In genomic region chr8:108827428-108827827, GRCm38 (mm10) we compare ENCODE assay signal across 13 mouse cellular contexts.
A peak's percentile ranks its signal among the peaks of the same experiment; 100 is the strongest.
DNase-seq lines count a peak whose midpoint lies in the region; ATAC-seq lines count a peak whose summit lies in the region.
"Had no signal": no experiment of that assay in that cellular context is flagged by ENCODE, and none has a peak within 500 bp of the region (broad histone marks: within the 10 kb centered on the region; RNA-seq: fewer than 3 reads in every experiment).

No protein-coding gene starts in this region.

- no peaks in the 10 kb centered on the region for H3K27me3 ChIP-seq in embryonic facial prominence, embryonic 14.5 days (replicated peaks; ENCODE audit: control insufficient read depth, insufficient read depth, low read length)
- H3K27me3 ChIP-seq in embryonic facial prominence, embryonic 10.5 days (replicated peaks; ENCODE audit: low read depth, poor library complexity, severe bottlenecking), result no peaks in the 10 kb centered on the region
- H3K27me3 ChIP-seq in embryonic facial prominence, embryonic 15.5 days, result no peaks in the 10 kb centered on the region
- no peaks in the 10 kb centered on the region for H3K27me3 ChIP-seq in limb, embryonic 11.5 days (ENCODE audit: control insufficient read depth, insufficient read depth, low read length)
- H3K27me3 ChIP-seq: CH12.LX; heart, embryonic 15.5 days had no signal

- H3K9ac ChIP-seq in embryonic facial prominence, embryonic 14.5 days (ENCODE audit: low read depth, low read length), result no peak overlapping the region
- H3K9ac ChIP-seq in embryonic facial prominence, embryonic 15.5 days, result no peak overlapping the region
- no peak overlapping the region for H3K9ac ChIP-seq in limb, embryonic 11.5 days (ENCODE audit: low read length)
- H3K9ac ChIP-seq: forebrain, embryonic 13.5 days; heart, embryonic 15.5 days had no signal

- no peak for ATAC-seq in embryonic facial prominence, embryonic 14.5 days (ENCODE audit: low read depth)
- no peak for ATAC-seq in embryonic facial prominence, embryonic 15.5 days (ENCODE audit: insufficient number of reproducible peaks, low FRiP score, low TSS enrichment, low read depth)
- ATAC-seq in limb, embryonic 11.5 days (ENCODE audit: insufficient number of reproducible peaks, low FRiP score, low TSS enrichment, low read depth), result no peak
- ATAC-seq: forebrain, embryonic 13.5 days had no signal

- H3K9me3 ChIP-seq in embryonic facial prominence, embryonic 14.5 days (ENCODE audit: control insufficient read depth, low read length), result no peaks in the 10 kb centered on the region
- no peaks in the 10 kb centered on the region for H3K9me3 ChIP-seq in embryonic facial prominence, embryonic 10.5 days
- no peaks in the 10 kb centered on the region for H3K9me3 ChIP-seq in embryonic facial prominence, embryonic 15.5 days (replicated peaks)
- H3K9me3 ChIP-seq in limb, embryonic 11.5 days (ENCODE audit: control insufficient read depth, low read length), result no peaks in the 10 kb centered on the region
- H3K9me3 ChIP-seq: forebrain, embryonic 13.5 days; heart, embryonic 15.5 days had no signal

- H3K4me3 ChIP-seq in embryonic facial prominence, embryonic 14.5 days (ENCODE audit: low read depth, low read length), result no peak overlapping the region
- H3K4me3 ChIP-seq in embryonic facial prominence, embryonic 10.5 days, result no peak overlapping the region
- no peak overlapping the region for H3K4me3 ChIP-seq in embryonic facial prominence, embryonic 15.5 days (replicated peaks)
- H3K4me3 ChIP-seq in limb, embryonic 11.5 days (ENCODE audit: low read depth, low read length), result no peak overlapping the region
- H3K4me3 ChIP-seq: forebrain, embryonic 13.5 days; heart, embryonic 15.5 days had no signal

- H3K36me3 ChIP-seq in embryonic facial prominence, embryonic 14.5 days (ENCODE audit: control insufficient read depth, insufficient read depth, low read length), result no peaks in the 10 kb centered on the region
- H3K36me3 ChIP-seq in embryonic facial prominence, embryonic 10.5 days (replicated peaks), result peaks cover 18% of the 10 kb centered on the region
- H3K36me3 ChIP-seq in embryonic facial prominence, embryonic 15.5 days, result no peaks in the 10 kb centered on the region
- peaks cover 2% of the 10 kb centered on the region; the same call in 1 of the 2 replicates for H3K36me3 ChIP-seq in limb, embryonic 11.5 days (ENCODE audit: control insufficient read depth, insufficient read depth, low read length)
- H3K36me3 ChIP-seq: heart, embryonic 15.5 days had no signal

- no peak overlapping the region for H3K4me2 ChIP-seq in embryonic facial prominence, embryonic 14.5 days (ENCODE audit: low read depth, low read length)
- 0 out of 2 replicates have a peak overlapping the region, but pooled peaks have one; percentile 15 for H3K4me2 ChIP-seq in embryonic facial prominence, embryonic 15.5 days (replicated peaks)
- H3K4me2 ChIP-seq in limb, embryonic 11.5 days (ENCODE audit: low read depth, severe bottlenecking), result no peak overlapping the region
- H3K4me2 ChIP-seq: forebrain, embryonic 13.5 days; heart, embryonic 15.5 days had no signal

- peaks cover 22% of the 10 kb centered on the region for H3K4me1 ChIP-seq in embryonic facial prominence, embryonic 14.5 days (ENCODE audit: control insufficient read depth, insufficient read depth, low read length)
- peaks cover 48% of the 10 kb centered on the region for H3K4me1 ChIP-seq in embryonic facial prominence, embryonic 10.5 days
- H3K4me1 ChIP-seq in embryonic facial prominence, embryonic 15.5 days, result peaks cover 44% of the 10 kb centered on the region
- H3K4me1 ChIP-seq in limb, embryonic 11.5 days (ENCODE audit: control insufficient read depth, insufficient read depth, low read length), result peaks cover 29% of the 10 kb centered on the region

- DNase-seq in embryonic facial prominence, embryonic 14.5 days (ENCODE audit: low spot score), result peak; percentile 63
- no peak for DNase-seq in embryonic facial prominence, embryonic 10.5 days (ENCODE audit: low spot score)
- peak; percentile 22 for DNase-seq in lung, postnatal 10 days
- DNase-seq in lung, postnatal 4 days, result no peak
- peak; percentile 49 for DNase-seq in limb, embryonic 11.5 days (ENCODE audit: low spot score)
- no peak for DNase-seq in right cerebral cortex, adult 18-20 months
- no peak for DNase-seq in gastrocnemius, postnatal 10 days
- DNase-seq: cerebellum, adult 9-11 months had no signal

- H3K27ac ChIP-seq in embryonic facial prominence, embryonic 14.5 days (replicated peaks; ENCODE audit: low read depth, low read length), result no peak overlapping the region
- no peak overlapping the region for H3K27ac ChIP-seq in embryonic facial prominence, embryonic 10.5 days (replicated peaks)
- H3K27ac ChIP-seq in embryonic facial prominence, embryonic 15.5 days (replicated peaks), result no peak overlapping the region
- no peak overlapping the region for H3K27ac ChIP-seq in limb, embryonic 11.5 days (replicated peaks; ENCODE audit: low read depth, low read length)
- H3K27ac ChIP-seq: forebrain, embryonic 13.5 days; heart, embryonic 15.5 days; macrophage had no signal

- 54% methylated on average over 15 of the region's 15 CpGs for WGBS in embryonic facial prominence, embryonic 14.5 days
- 62% methylated on average over 15 of the region's 15 CpGs for WGBS in embryonic facial prominence, embryonic 10.5 days
- 48% methylated on average over 15 of the region's 15 CpGs for WGBS in embryonic facial prominence, embryonic 15.5 days
- WGBS in limb, embryonic 11.5 days, result 53% methylated on average over 15 of the region's 15 CpGs

Comparison
In these comparisons a context has a peak if more than half of its experiments do, and no peak if none do; other contexts are left out.
1. DNase-seq: peak in embryonic facial prominence, embryonic 14.5 days (single experiment), lung, postnatal 10 days (single experiment) and limb, embryonic 11.5 days (single experiment); none in embryonic facial prominence, embryonic 10.5 days (single experiment), lung, postnatal 4 days (0 of 2), right cerebral cortex, adult 18-20 months (single experiment) and gastrocnemius, postnatal 10 days (single experiment).